Mouse (Mus musculus) CH12.LX (cell line): ENCODE results near the gene Arsb. TPM values are rescaled to one million over a fixed set of nuclear protein-coding genes. Genes with fewer than 3 reads are reported as not detected.

Source experiments
- DNase-seq: peaks from one replicate; pipeline ENCODE4 v3.0.0-alpha.2; 2013; ENCODE audit errors: extremely low read depth
- H3K27ac ChIP-seq: 2 replicates; pipeline ENCODE4 v1.5.1; 2012; ENCODE audit warnings: low read depth, mild to moderate bottlenecking, control low read depth, moderate library complexity; ENCODE audit not compliant: insufficient read depth
- H3K27me3 ChIP-seq: replicated peaks from 2 replicates; pipeline ENCODE3; 2012; ENCODE audit warnings: inconsistent platforms
- H3K36me3 ChIP-seq, 2 experiments: replicated peaks in 1 of 2; 2 replicates each; pipeline versions ENCODE3 to v1.6.1; 2012; ENCODE audit warnings: inconsistent platforms in 1 of 2, low read length in 1 of 2, mild to moderate bottlenecking in 1 of 2, mixed read lengths in 1 of 2, moderate library complexity in 1 of 2; ENCODE audit not compliant: control insufficient read depth in 1 of 2, insufficient read depth in 1 of 2
- H3K4me1 ChIP-seq, 2 experiments: 2 replicates each; pipeline ENCODE4 v1.6.1; 2012; ENCODE audit warnings: inconsistent platforms in 1 of 2, moderate library complexity in 1 of 2; ENCODE audit not compliant: insufficient read depth in 2 of 2, control insufficient read depth in 1 of 2
- H3K4me2 ChIP-seq: 2 replicates; pipeline ENCODE4 v1.6.1; 2012; ENCODE audit warnings: low read depth, mild to moderate bottlenecking, control low read depth; ENCODE audit not compliant: poor library complexity, insufficient read depth, severe bottlenecking
- H3K4me3 ChIP-seq, 3 experiments: fragments of 150-350 bp in 1 of 3; sonication (generic) in 1 of 3; replicated peaks in 1 of 3; 2 replicates each; pipeline versions ENCODE3 to v1.5.1; 2011 to 2012; ENCODE audit warnings: low read depth in 2 of 3, low read length in 2 of 3, mild to moderate bottlenecking in 2 of 3, moderate library complexity in 2 of 3, control low read depth in 1 of 3, improper control_type of control experiment in 1 of 3, inconsistent platforms in 1 of 3, mixed read lengths in 1 of 3; ENCODE audit not compliant: poor library complexity in 1 of 3
- H3K79me2 ChIP-seq: replicated peaks from 2 replicates; pipeline ENCODE4 v1.6.1; 2012; ENCODE audit warnings: mild to moderate bottlenecking, moderate library complexity; ENCODE audit not compliant: control insufficient read depth, poor library complexity, insufficient read depth, severe bottlenecking; ENCODE audit errors: extremely low read depth
- H3K9ac ChIP-seq: 2 replicates; pipeline ENCODE4 v1.6.1; 2012; ENCODE audit warnings: low read depth, mild to moderate bottlenecking, control low read depth, moderate library complexity; ENCODE audit not compliant: insufficient read depth
- H3K9me3 ChIP-seq: replicated peaks from 2 replicates; pipeline ENCODE3; 2012; ENCODE audit warnings: low read length, inconsistent platforms, mixed read lengths
- BHLHE40 ChIP-seq: IDR thresholded peaks from 2 replicates; pipeline ENCODE4 v1.6.1; 2011; ENCODE audit warnings: mild to moderate bottlenecking, low read depth, low read length, improper control_type of control experiment
- E2F4 ChIP-seq: IDR thresholded peaks from 2 replicates; pipeline ENCODE4 v1.6.1; 2011; ENCODE audit warnings: low read depth, low read length, improper control_type of control experiment; ENCODE audit not compliant: insufficient replicate concordance
- ETS1 ChIP-seq: conservative IDR thresholded peaks from 2 replicates; pipeline ENCODE4 v1.6.1; 2012; ENCODE audit warnings: low read depth, mild to moderate bottlenecking, inconsistent platforms, low read length, improper control_type of control experiment, moderate library complexity
- HCFC1 ChIP-seq: IDR thresholded peaks from 2 replicates; pipeline ENCODE4 v1.6.1; 2012; ENCODE audit warnings: low read depth, mild to moderate bottlenecking, inconsistent platforms, low read length, improper control_type of control experiment
- IRF4 ChIP-seq: IDR thresholded peaks from 2 replicates; pipeline ENCODE4 v1.6.1; 2014; ENCODE audit warnings: low read depth, mild to moderate bottlenecking, inconsistent platforms, low read length, improper control_type of control experiment
- JUN ChIP-seq: IDR thresholded peaks from 2 replicates; pipeline ENCODE4 v1.6.1; 2011; ENCODE audit warnings: low read depth, mild to moderate bottlenecking, low read length, improper control_type of control experiment, moderate library complexity; ENCODE audit not compliant: insufficient read depth
- JUND ChIP-seq: conservative IDR thresholded peaks from 2 replicates; pipeline ENCODE4 v1.6.1; 2011; ENCODE audit warnings: low read depth, low read length, improper control_type of control experiment
- KAT2A ChIP-seq: IDR thresholded peaks from 2 replicates; pipeline ENCODE4 v1.6.1; 2012; ENCODE audit warnings: low read length, improper control_type of control experiment, inconsistent platforms; ENCODE audit not compliant: insufficient replicate concordance
- MAFK ChIP-seq: IDR thresholded peaks from 2 replicates; pipeline ENCODE4 v1.6.1; 2011; ENCODE audit warnings: low read length, improper control_type of control experiment; ENCODE audit not compliant: insufficient replicate concordance
- MXI1 ChIP-seq: IDR thresholded peaks from 2 replicates; pipeline ENCODE4 v1.6.1; 2011; ENCODE audit warnings: mild to moderate bottlenecking, low read depth, low read length, improper control_type of control experiment
- SIN3A ChIP-seq: IDR thresholded peaks from 2 replicates; pipeline ENCODE4 v1.6.1; 2012; ENCODE audit warnings: low read length, improper control_type of control experiment, inconsistent platforms
- UBTF ChIP-seq: IDR thresholded peaks from 2 replicates; pipeline ENCODE4 v1.6.1; 2012; ENCODE audit warnings: low read depth, mild to moderate bottlenecking, inconsistent platforms, low read length, improper control_type of control experiment, moderate library complexity
- USF2 ChIP-seq: conservative IDR thresholded peaks from 2 replicates; pipeline ENCODE4 v1.6.1; 2011; ENCODE audit warnings: low read depth, low read length, improper control_type of control experiment
- ZC3H11A ChIP-seq: IDR thresholded peaks from 2 replicates; pipeline ENCODE4 v1.6.1; 2012; ENCODE audit warnings: low read depth, mild to moderate bottlenecking, inconsistent platforms, low read length, improper control_type of control experiment
- dilution Hi-C: fragments of 300-500 bp; cut with MboI; formaldehyde crosslinking; loops from 2 replicates; pipeline ENCODE4 v1.14.3; 2020; ENCODE audit warnings: low sequenced_read_pairs; ENCODE audit not compliant: extremely low pct_unique_long_range_greater_than_20kb, extremely low pct_ligation_motif_present
- in situ Hi-C: fragments of 300-500 bp; cut with MboI; formaldehyde crosslinking; loops from 3 replicates; pipeline ENCODE4 v1.14.3; 2019; ENCODE audit warnings: low sequenced_read_pairs, low pct_ligation_motif_present, low pct_unique_long_range_greater_than_20kb, mixed read lengths
- polyA plus RNA-seq: library from polyadenylated mRNA; unstranded; fragments of >175 nt; gene quantifications from 2 replicates; pipeline ENCODE4 v1.2.1, GENCODE M21; 2012; ENCODE audit warnings: low read depth; ENCODE audit not compliant: insufficient read length
- total RNA-seq, 2 experiments: library from RNA; depleted of rRNA; stranded (reverse); fragments of 300-350 nt in 1 of 2; fragments of >200 nt in 1 of 2; gene quantifications; 2 replicates each; pipeline ENCODE4 v1.2.3; 2012 to 2014

The Arsb gene
- total and polyA plus RNA-seq, 3 experiments, result 1.0 to 9.8 (median 2.0) TPM

GRCm38 (mm10) chr13:93936455-93936854, 165.0 kb downstream of the Arsb start:
- no peak for DNase-seq
- dilution Hi-C loops (no loop called here), in situ Hi-C loops (no loop called here)
- no peak overlapping the region for H3K4me2 ChIP-seq
- H3K9me3 ChIP-seq, result no peaks in the 10 kb centered on the region
- H3K79me2 ChIP-seq, result no peaks in the 10 kb centered on the region
- no peaks in the 10 kb centered on the region for H3K27me3 ChIP-seq
- no peaks in the 10 kb centered on the region for H3K4me1 ChIP-seq
- H3K4me3 ChIP-seq, result no peak overlapping the region
- H3K9ac ChIP-seq, result no peak overlapping the region
- TF ChIP-seq BHLHE40 (no peak), IRF4 (no peak), MXI1 (no peak), JUN (no peak), E2F4 (no peak), USF2 (no peak), MAFK (no peak), ETS1 (no peak), JUND (no peak)
- H3K27ac ChIP-seq, result no peak overlapping the region
- H3K36me3 ChIP-seq, result no peaks in the 10 kb centered on the region

DNA sequence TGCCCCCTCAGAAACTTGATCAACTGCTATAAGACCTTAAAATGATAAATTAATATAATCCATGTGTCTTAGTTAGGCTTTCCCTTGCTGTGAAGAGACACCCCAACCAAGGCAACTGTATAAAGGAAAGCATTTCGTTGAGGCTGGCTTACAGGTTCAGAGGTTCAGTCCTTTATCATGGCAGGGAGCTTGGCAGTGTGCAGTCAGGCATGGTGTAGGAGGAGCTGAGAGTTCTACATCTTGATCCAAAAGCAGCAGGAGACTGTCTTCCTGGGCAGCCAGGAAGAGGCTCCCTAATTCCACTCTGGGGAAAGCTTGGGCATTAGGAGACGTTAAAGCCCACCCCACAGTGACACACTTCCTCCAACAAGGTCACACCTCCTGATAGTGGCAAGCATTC, 166.7 kb downstream of the Arsb start:
- no peak overlapping the region for H3K27ac ChIP-seq
- H3K9ac ChIP-seq, result no peak overlapping the region
- H3K27me3 ChIP-seq, result no peaks in the 10 kb centered on the region
- no peak overlapping the region for H3K4me2 ChIP-seq
- no peaks in the 10 kb centered on the region for H3K36me3 ChIP-seq
- no peak for TF ChIP-seq UBTF
- no peak for TF ChIP-seq HCFC1
- H3K4me1 ChIP-seq, result no peaks in the 10 kb centered on the region
- no peak for DNase-seq
- dilution Hi-C loops, result no loop called here
- no peak overlapping the region for H3K4me3 ChIP-seq
- H3K79me2 ChIP-seq, result no peaks in the 10 kb centered on the region
- in situ Hi-C loops, result no loop called here
- H3K9me3 ChIP-seq, result no peaks in the 10 kb centered on the region

- H3K4me1 ChIP-seq, result no peaks in the 10 kb centered on the region
- H3K4me2 ChIP-seq, result no peak overlapping the region
Observed at GRCm38 (mm10) chr13:93939363-93940127, 168.1 kb downstream of the Arsb start.

More at GRCm38 (mm10) chr13:93939363-93940127, 168.1 kb downstream of the Arsb start:
- Histone ChIP-seq H3K36me3 (no peaks in the 10 kb centered on the region), H3K27ac (no peak overlapping the region), H3K79me2 (no peaks in the 10 kb centered on the region), H3K9me3 (no peaks in the 10 kb centered on the region), H3K4me3 (no peak overlapping the region), H3K27me3 (no peaks in the 10 kb centered on the region), H3K9ac (no peak overlapping the region)
- in situ Hi-C loops (no loop called here), dilution Hi-C loops (no loop called here)
- no peak for TF ChIP-seq KAT2A
- TF ChIP-seq ZC3H11A, result no peak
- TF ChIP-seq SIN3A, result no peak
- no peak for DNase-seq
